Mouse (Mus musculus) bone marrow macrophage, adult 2 months (primary cell): ENCODE results near the gene Ttll12. TPM values are rescaled to one million over a fixed set of nuclear protein-coding genes. Genes with fewer than 3 reads are reported as not detected.

Experiments
- H3K27ac ChIP-seq: 2 replicates; pipeline ENCODE4 v1.5.1; 2012; ENCODE audit warnings: low read depth, low read length; ENCODE audit not compliant: insufficient read depth
- H3K4me1 ChIP-seq: 2 replicates; pipeline ENCODE4 v1.6.1; 2012; ENCODE audit warnings: low read length; ENCODE audit not compliant: control insufficient read depth, insufficient read depth
- H3K4me3 ChIP-seq: 2 replicates; pipeline ENCODE4 v1.5.1; 2012; ENCODE audit warnings: mild to moderate bottlenecking, low read length, moderate library complexity; ENCODE audit not compliant: insufficient read depth
- CTCF ChIP-seq: IDR thresholded peaks from 2 replicates; pipeline ENCODE4 v1.5.1; 2012; ENCODE audit warnings: low read depth, mild to moderate bottlenecking, low read length, moderate library complexity
- POLR2A ChIP-seq: IDR thresholded peaks from 2 replicates; pipeline ENCODE4 v1.6.1; 2012; ENCODE audit warnings: mild to moderate bottlenecking, low read depth, low read length, borderline replicate concordance
- polyA plus RNA-seq: library from polyadenylated mRNA; stranded (reverse); fragments of >200 nt; gene quantifications from 2 replicates; pipeline ENCODE4 v1.2.4, GENCODE M21; 2012; ENCODE audit not compliant: missing spikeins, insufficient read depth, insufficient read length

Ttll12 gene
- polyA plus RNA-seq, 1 experiment, result 14.1 TPM

DNA sequence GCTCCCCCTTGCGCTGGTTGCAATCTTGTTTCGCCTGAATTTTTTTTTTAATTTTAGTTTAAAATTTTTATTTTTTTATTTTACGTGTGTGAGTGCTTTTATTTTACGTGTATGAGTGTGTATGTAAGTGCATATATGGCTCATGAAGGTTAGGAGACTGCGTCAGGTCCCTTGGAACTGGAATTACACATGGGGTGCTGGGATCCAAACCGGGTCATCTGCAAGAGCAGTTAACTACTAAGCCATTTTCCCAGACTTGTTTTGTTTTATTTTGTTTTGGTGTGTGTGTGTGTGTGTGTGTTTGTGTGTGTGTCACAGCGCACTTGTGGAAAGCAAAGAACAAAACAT, 381 bp upstream of the Ttll12 start:
- TF ChIP-seq CTCF (no peak), POLR2A (peak; percentile 70; the same call in 1 of the 2 replicates)
- Histone ChIP-seq H3K4me3 (peak overlapping the region; percentile 82), H3K27ac (no peak overlapping the region), H3K4me1 (peaks cover 8% of the 10 kb centered on the region)

DNA sequence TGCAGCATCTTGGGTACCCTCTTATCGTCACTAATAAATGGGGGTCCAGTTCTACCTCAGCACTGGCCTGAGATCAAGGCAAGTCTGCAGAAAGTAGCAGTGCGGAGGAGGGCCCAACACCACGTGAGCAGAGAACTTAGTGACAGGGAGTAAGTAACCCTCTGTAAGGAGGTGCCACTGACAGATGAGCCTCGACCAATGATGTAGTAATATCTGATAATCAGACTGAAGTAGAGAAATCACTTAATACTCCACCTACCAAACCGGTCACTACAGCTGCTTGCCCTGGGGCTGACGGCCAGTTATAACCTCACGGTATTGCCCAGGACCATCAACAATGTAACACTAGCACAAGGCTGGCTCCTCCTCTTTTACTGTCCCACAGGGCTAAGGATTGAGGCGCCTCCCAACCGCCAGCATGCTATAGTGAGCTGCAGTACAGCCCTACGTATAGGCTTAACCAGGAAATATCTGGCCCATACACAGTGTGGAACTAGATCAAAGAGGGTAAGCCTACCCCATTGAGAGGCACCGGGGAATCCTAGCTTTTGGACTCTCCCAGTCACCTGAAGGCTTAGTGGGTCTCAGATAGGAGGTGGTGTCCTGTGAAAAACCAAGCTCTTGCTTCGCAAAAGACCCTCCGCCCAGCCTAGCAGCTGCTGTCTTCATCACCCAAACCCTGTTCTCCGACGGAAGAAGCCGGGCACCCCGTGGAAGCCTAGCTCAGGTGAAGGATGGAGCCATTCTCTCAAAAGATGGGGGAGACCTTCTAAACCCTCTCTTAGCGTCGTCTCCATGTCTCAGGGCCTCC, 1.1 kb downstream of the Ttll12 start:
- TF ChIP-seq POLR2A, result no peak
- no peak for TF ChIP-seq CTCF
- peak overlapping the region; percentile 82 for H3K4me3 ChIP-seq

DNA sequence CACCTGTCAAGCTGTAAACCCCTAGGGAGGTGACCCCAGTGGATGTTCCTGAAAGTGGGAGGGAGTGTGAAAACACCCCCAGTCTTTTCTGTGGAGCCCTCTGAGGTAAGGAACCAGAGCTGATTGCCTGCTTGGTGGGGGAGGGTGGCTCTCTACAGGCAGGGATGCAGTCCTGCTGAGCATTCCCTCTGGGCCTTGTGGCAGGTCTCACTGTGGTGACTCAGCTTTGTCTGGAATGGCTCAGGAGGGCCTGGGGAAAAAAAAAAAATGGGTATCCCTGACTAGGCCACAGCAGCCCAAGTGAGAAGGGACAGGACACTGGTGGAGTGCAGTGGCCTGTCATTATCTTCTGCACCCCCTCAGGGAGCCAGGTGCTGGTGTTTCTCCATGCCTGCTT, 1.8 kb downstream of the Ttll12 start:
- Histone ChIP-seq H3K27ac (no peak overlapping the region), H3K4me3 (no peak overlapping the region), H3K4me1 (peaks cover 8% of the 10 kb centered on the region)
- no peak for TF ChIP-seq CTCF
- TF ChIP-seq POLR2A, result no peak

More for the DNA sequence above, 1.1 kb downstream of the Ttll12 start:
- Histone ChIP-seq H3K4me1 (peaks cover 8% of the 10 kb centered on the region), H3K27ac (no peak overlapping the region)

DNA sequence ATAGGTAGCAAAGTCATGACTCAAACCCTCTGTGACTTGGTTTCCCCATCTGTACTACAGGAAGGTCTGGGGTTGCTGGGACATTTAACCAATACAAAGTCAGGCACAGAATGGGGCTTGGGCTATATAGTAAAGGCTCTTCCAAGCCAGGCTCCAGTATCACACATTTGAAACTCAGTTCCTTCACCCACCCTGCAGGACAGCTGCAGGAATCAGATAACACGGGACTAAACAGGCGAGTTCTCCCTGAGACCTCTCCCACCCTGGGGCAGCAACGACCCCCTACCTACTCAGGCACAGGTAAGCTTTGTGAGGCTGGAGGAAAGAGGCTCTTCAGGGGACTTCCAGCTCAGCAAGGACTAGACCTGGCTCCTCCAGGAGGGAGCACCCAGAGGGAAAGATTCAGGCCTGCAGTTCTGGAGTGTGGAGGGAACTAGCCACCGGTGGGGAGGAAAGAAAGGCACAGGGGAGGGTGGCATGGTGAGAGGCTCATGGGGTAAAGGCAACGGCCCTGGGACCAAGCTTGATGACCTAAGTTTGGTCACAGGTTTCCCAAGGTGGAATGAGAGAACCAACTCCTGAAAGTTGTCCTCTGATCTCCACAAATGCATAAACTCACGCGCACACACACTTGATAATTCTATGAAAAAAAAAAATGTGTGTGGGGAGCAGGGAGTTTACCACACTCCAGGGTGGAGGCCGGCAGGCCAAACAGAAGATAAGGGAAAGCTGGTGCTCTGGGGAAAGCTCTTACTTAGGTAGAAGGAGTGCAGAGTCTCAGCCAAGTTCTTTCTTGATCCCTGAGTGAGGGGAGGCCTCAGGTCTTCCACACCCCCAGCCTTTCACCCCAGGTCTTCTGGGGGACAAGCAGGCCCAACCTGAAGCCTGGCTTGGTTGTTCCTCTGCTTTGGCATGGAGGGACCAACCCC, 2.4 kb downstream of the Ttll12 start:
- H3K4me3 ChIP-seq, result no peak overlapping the region
- no peak overlapping the region for H3K27ac ChIP-seq
- no peak for TF ChIP-seq POLR2A
- TF ChIP-seq CTCF, result no peak
- H3K4me1 ChIP-seq, result peaks cover 8% of the 10 kb centered on the region

DNA sequence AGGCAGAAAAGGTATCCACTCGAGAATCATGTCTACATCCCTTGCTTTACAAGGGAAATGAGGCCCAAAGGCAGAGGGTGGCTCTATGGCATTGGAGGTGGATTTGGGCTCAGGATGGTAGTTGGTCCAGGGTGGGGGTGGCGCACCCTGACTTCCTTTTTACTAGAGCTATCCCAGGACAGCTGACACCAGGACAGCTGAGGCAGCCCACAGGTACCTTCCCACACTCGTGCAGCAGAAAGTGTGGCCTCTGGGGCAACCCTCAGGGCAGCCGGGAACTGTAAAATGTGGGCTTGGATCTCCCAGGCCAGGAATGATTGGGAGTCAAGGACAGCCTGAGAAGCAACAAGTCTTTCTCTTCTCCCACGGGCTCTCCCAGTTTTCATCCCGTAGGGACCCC, 3.2 kb downstream of the Ttll12 start:
- Histone ChIP-seq H3K4me3 (no peak overlapping the region), H3K27ac (no peak overlapping the region), H3K4me1 (peaks cover 8% of the 10 kb centered on the region)
- TF ChIP-seq CTCF (no peak), POLR2A (no peak)

DNA sequence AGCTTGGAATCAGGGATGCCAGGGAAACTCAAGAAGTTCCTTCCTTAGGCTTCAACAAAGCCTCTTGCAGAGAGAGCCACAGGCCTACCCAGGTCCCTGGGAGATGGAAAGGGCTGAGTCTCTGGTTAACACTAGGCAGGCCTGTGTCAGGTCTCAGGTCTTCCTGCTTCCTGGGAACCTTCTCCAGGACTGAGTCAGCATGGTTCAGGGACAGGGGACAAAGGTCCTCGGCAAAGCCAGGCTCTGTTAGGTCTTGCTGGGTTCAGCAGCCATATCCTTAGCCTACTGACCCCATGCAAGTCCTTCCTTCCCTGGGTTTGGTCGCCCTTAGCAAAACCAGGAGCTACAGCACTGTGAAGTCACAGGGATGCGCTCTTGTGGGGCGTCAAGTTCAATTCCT, 4.1 kb downstream of the Ttll12 start:
- TF ChIP-seq POLR2A (no peak), CTCF (no peak)
- Histone ChIP-seq H3K4me3 (no peak overlapping the region), H3K4me1 (peaks cover 8% of the 10 kb centered on the region), H3K27ac (no peak overlapping the region)

DNA sequence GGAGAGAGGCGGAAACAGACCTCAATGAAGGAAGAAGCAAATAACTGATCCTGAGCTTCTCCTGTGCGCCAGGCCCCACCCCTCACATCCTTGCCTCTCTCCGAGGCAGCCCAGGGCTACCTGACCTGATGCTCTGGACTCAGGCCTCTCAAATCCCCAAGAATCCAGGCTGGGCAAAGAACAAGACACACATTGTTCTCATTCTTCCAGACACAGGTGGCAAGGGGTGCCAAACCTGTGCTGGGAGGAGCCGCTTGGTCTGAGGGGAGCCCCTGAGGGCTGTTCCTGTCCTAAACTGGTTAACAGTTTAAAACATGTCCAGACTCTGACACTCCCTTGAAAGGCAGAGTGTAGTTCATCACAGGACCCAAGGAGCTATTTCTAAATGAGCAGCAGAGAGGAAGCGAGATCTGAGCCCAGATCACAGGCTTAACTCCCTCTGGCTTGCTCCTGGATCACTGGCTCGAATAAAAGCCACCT, 10.2 kb downstream of the Ttll12 start:
- no peak overlapping the region for H3K27ac ChIP-seq
- TF ChIP-seq POLR2A (no peak), CTCF (no peak)
- no peaks in the 10 kb centered on the region for H3K4me1 ChIP-seq
- H3K4me3 ChIP-seq, result no peak overlapping the region

DNA sequence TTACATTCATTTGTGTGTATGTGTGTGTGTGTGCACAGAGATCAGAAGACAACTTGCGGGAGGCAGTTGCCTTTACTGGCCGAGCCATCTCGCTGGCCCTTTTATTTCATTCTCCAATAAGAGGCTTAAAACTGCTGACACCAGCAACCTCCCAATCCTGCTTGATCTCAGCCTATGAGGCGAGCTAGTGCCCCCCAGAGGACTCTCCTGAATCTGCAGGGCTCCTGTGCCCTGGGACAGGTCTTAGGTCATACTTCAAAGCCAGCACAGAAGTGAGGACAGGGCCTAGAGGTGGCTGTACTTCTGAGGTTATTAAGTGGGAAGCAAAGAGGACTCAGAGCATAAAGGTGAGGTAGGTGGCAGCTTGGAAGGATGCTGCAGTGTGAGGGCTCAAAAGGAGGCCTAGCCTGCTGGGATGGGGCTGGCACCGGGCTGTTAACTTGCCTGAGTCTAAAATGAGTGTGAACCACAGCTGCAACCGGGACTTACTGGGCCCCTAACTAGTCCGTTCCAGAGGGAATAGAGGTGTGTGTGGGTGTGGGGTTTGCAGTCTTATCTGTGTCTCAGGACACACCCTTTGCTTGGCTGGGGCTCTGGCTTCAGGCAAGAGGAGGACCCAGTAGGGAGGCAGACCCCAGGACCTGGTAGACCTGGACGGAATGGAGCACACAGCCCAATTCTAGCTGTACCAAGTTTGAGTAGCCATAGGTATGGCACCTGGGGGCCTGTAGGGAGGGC, 11.4 kb downstream of the Ttll12 start:
- Histone ChIP-seq H3K4me1 (no peaks in the 10 kb centered on the region), H3K27ac (no peak overlapping the region), H3K4me3 (no peak overlapping the region)
- TF ChIP-seq POLR2A (no peak), CTCF (peak; percentile 66)

DNA sequence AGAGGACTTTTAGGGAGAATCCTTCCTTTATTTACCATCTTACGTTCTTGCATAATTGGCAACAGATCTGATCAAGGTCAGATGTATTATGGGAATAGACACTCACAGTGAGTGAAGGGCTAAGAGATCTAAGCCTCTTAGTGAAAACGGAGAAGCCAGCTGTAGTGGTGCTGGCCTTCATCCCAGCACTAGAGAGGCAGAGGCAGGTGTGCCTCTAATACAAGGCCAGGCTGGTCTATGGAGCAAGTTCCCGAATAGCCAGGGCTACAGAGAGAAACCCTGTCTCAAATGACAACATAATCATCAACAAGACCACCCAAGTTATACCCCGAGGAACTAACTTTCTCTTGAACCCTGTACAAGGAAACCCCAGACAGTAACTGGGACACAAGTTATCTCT, 12.0 kb downstream of the Ttll12 start:
- Histone ChIP-seq H3K27ac (no peak overlapping the region), H3K4me1 (no peaks in the 10 kb centered on the region), H3K4me3 (no peak overlapping the region)
- no peak for TF ChIP-seq POLR2A
- no peak for TF ChIP-seq CTCF

DNA sequence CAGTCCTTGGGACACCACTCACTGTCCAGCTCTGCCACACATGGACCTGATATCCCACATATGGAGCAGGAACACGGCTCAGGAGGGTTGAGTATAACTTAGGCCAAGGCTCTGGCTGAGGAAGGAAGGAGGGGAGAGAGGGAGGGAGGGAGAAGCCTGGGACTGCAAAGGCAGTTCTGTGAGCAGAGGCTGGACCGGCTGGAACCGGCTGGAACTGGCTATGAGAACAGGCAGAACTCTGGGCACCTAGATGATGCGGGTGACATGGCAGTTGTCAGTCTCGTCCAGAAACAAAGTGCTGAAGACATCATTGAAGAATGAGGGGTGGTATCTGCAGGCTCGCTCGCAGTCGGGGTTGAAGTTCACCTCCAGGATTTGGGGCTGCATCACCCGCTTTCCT, 18.3 kb downstream of the Ttll12 start:
- Histone ChIP-seq H3K4me1 (no peaks in the 10 kb centered on the region), H3K27ac (no peak overlapping the region), H3K4me3 (no peak overlapping the region)
- TF ChIP-seq POLR2A (no peak), CTCF (no peak)
